Mouse (Mus musculus) CH12.LX (cell line): ENCODE data around the gene H2-Eb2.

Experiments
- CTCF ChIP-seq, 2 experiments: IDR thresholded peaks in 1 of 2; conservative IDR thresholded peaks in 1 of 2; 2 replicates each; pipeline ENCODE4 v1.5.1; 2011 to 2012; ENCODE audit warnings: low read depth in 2 of 2, low read length in 2 of 2, improper control_type of control experiment in 1 of 2, inconsistent platforms in 1 of 2, mild to moderate bottlenecking in 1 of 2, moderate library complexity in 1 of 2
- EP300 ChIP-seq: IDR thresholded peaks from 2 replicates; pipeline ENCODE4 v1.6.1; 2011; ENCODE audit warnings: low read length, improper control_type of control experiment
- HCFC1 ChIP-seq: IDR thresholded peaks from 2 replicates; pipeline ENCODE4 v1.6.1; 2012; ENCODE audit warnings: low read depth, mild to moderate bottlenecking, inconsistent platforms, low read length, improper control_type of control experiment
- IRF4 ChIP-seq: IDR thresholded peaks from 2 replicates; pipeline ENCODE4 v1.6.1; 2014; ENCODE audit warnings: low read depth, mild to moderate bottlenecking, inconsistent platforms, low read length, improper control_type of control experiment
- KAT2A ChIP-seq: IDR thresholded peaks from 2 replicates; pipeline ENCODE4 v1.6.1; 2012; ENCODE audit warnings: low read length, improper control_type of control experiment, inconsistent platforms; ENCODE audit not compliant: insufficient replicate concordance
- MAX ChIP-seq: IDR thresholded peaks from 2 replicates; pipeline ENCODE4 v1.6.1; 2011; ENCODE audit warnings: low read length, improper control_type of control experiment
- MAZ ChIP-seq: IDR thresholded peaks from 2 replicates; pipeline ENCODE4 v1.6.1; 2012; ENCODE audit warnings: low read depth, mild to moderate bottlenecking, inconsistent platforms, low read length, improper control_type of control experiment, moderate library complexity
- NRF1 ChIP-seq: IDR thresholded peaks from 2 replicates; pipeline ENCODE4 v1.6.1; 2014; ENCODE audit warnings: low read depth, mild to moderate bottlenecking, inconsistent platforms, low read length, improper control_type of control experiment, moderate library complexity
- POLR2A ChIP-seq: IDR thresholded peaks from 2 replicates; pipeline ENCODE4 v1.6.1; 2011; ENCODE audit warnings: low read depth, mild to moderate bottlenecking, improper control_type of control experiment, low read length
- RCOR1 ChIP-seq: conservative IDR thresholded peaks from 2 replicates; pipeline ENCODE4 v1.6.1; 2012; ENCODE audit warnings: low read depth, mild to moderate bottlenecking, inconsistent platforms, low read length, improper control_type of control experiment
- SIN3A ChIP-seq: IDR thresholded peaks from 2 replicates; pipeline ENCODE4 v1.6.1; 2012; ENCODE audit warnings: low read length, improper control_type of control experiment, inconsistent platforms
- USF1 ChIP-seq: IDR thresholded peaks from 2 replicates; pipeline ENCODE4 v1.6.1; 2014; ENCODE audit warnings: low read depth, mild to moderate bottlenecking, inconsistent platforms, low read length, improper control_type of control experiment
- ZC3H11A ChIP-seq: IDR thresholded peaks from 2 replicates; pipeline ENCODE4 v1.6.1; 2012; ENCODE audit warnings: low read depth, mild to moderate bottlenecking, inconsistent platforms, low read length, improper control_type of control experiment
- ZKSCAN1 ChIP-seq: IDR thresholded peaks from 2 replicates; pipeline ENCODE4 v1.6.1; 2012; ENCODE audit warnings: low read depth, inconsistent platforms, low read length, improper control_type of control experiment, borderline replicate concordance

- TF ChIP-seq POLR2A (no peak), CTCF (conservative IDR thresholded peaks at IDR 0.05 in 1 of 2, IDR thresholded peaks at IDR 0.05 in 1 of 2; ENCODE audit: low read depth in 2 of 2, low read length in 2 of 2) (no peak), SIN3A (no peak), EP300 (no peak), MAZ (no peak), NRF1 (no peak), IRF4 (no peak), ZKSCAN1 (no peak), RCOR1 (no peak), HCFC1 (no peak), USF1 (no peak), KAT2A (no peak), ZC3H11A (no peak), MAX (no peak)
These were observed 51.4 kb downstream of the H2-Eb2 start, which contains the start of gene Btnl1 for GRCm38 (mm10) chr17:34376847-34377246.
